Mouse (Mus musculus) bone marrow macrophage, adult 2 months (primary cell): ENCODE data around the gene Fkbp15.

Experiments used
- CTCF ChIP-seq: IDR thresholded peaks from 2 replicates; pipeline ENCODE4 v1.5.1; 2012; ENCODE audit warnings: low read depth, mild to moderate bottlenecking, low read length, moderate library complexity
- POLR2A ChIP-seq: IDR thresholded peaks from 2 replicates; pipeline ENCODE4 v1.6.1; 2012; ENCODE audit warnings: mild to moderate bottlenecking, low read depth, low read length, borderline replicate concordance

DNA sequence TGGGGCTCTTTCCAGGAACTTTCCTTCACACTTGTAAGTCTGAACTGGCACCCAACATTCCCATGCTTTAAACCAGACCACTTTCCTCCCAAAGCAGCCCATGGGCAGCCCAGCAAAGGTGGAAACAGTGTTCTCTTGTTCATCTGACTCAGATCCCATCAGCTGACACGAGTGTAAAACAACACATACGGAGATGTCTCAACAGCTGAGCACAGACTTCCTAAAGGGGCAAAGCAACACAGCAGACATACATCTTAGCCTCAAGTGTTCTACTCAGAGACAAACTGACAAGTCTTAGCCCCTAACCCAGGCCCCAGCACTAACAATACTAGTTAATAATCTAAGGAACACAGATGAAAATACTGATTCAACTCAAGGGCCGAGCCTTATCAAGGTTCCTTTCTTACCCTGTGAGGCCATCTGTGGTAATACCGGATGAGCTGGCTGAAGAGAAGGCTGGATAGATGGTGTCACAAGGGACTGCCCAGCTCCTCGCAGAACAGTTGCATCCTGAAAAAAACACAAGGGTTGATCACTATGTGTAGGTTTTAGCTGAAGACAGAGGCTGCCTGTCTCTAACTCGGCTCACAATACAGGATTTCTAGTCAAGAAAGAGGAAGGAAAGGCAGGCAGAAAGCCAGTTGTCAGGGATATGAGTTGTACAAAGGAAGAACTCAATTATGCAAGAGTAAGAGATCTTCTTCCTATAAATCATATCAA, 31.2 kb downstream of the Fkbp15 start:
- TF ChIP-seq CTCF (no peak), POLR2A (no peak)
